Mouse (Mus musculus): ENCODE results near the gene Tecpr2. TPM values are rescaled to one million over a fixed set of nuclear protein-coding genes. Genes with fewer than 3 reads are reported as not detected.

Gene Tecpr2
- total and polyA plus RNA-seq, 2 experiments from 2014 or later, result 4.9 to 22.9 TPM

GRCm38 (mm10) chr12:110875351-110875750 lies 13.7 kb upstream of the Tecpr2 start:
- Histone ChIP-seq H3K4me1 (ENCODE audit: insufficient read depth, low read length) (no peaks in the 10 kb centered on the region), H3K27ac (ENCODE audit: low read depth, low read length) (no peak overlapping the region), H3K36me3 (ENCODE audit: insufficient read depth, low read length) (peaks cover 49% of the 10 kb centered on the region), H3K4me3 (ENCODE audit: low read depth, low read length) (no peak overlapping the region), H3K9ac (replicated peaks; ENCODE audit: low read length, poor library complexity, severe bottlenecking) (no peak overlapping the region), H3K4me2 (ENCODE audit: low read depth, low read length, poor library complexity, severe bottlenecking) (no peak overlapping the region), H3K9me3 (ENCODE audit: low read length) (no peaks in the 10 kb centered on the region), H3K27me3 (ENCODE audit: insufficient read depth, low read length) (no peaks in the 10 kb centered on the region)
- TF ChIP-seq CTCF (IDR thresholded peaks at IDR 0.05), result no peak
- WGBS, result 92% methylated on average over 2 of the region's 2 CpGs
- ATAC-seq (ENCODE audit: low FRiP score) (no peak), DNase-seq (ENCODE audit: low spot score) (no peak)

DNA sequence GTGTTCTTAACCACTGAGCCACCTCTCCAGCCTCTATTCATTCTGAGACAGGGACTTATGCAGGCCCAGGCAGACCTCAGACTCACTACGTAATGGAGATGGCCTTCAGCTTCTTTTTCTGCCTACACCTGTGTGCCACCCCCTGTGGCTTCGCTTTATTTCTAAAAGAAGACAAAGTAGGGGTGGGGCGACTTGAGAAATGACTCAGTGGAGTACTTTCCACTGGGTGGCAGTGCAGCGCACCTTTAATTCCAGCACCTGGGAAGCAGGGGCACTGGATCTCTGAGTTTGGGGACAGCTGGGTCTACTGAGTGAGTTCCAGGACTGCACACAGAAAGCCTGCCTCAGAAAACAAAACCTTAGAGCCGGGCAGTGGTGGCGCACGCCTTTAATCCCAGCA lies 6.8 kb upstream of the Tecpr2 start:
- H3K4me1 ChIP-seq (ENCODE audit: insufficient read depth, low read length), result no peaks in the 10 kb centered on the region
- H3K27me3 ChIP-seq (ENCODE audit: insufficient read depth, low read length), result no peaks in the 10 kb centered on the region
- H3K4me2 ChIP-seq (ENCODE audit: low read depth, low read length, poor library complexity, severe bottlenecking), result no peak overlapping the region
- H3K9ac ChIP-seq (replicated peaks; ENCODE audit: low read length, poor library complexity, severe bottlenecking), result no peak overlapping the region
- DNase-seq (ENCODE audit: low spot score), result no peak
- ATAC-seq (ENCODE audit: low FRiP score), result no peak
- no peak overlapping the region for H3K27ac ChIP-seq (ENCODE audit: low read depth, low read length)
- peak; percentile 26 for TF ChIP-seq CTCF (IDR thresholded peaks at IDR 0.05)
- no peak overlapping the region for H3K4me3 ChIP-seq (ENCODE audit: low read depth, low read length)
- WGBS, result 86% methylated on average over 7 of the region's 7 CpGs
- no peaks in the 10 kb centered on the region for H3K9me3 ChIP-seq (ENCODE audit: low read length)
- peaks cover 27% of the 10 kb centered on the region for H3K36me3 ChIP-seq (ENCODE audit: insufficient read depth, low read length)

GRCm38 (mm10) chr12:110885251-110885650 lies 3.8 kb upstream of the Tecpr2 start:
- 98% methylated on average over 2 of the region's 2 CpGs for WGBS
- Histone ChIP-seq H3K9ac (replicated peaks; ENCODE audit: low read length, poor library complexity, severe bottlenecking) (no peak overlapping the region), H3K4me1 (ENCODE audit: insufficient read depth, low read length) (0 out of 2 replicates have a peak, but pooled peaks cover 5% of the 10 kb centered on the region), H3K4me3 (ENCODE audit: low read depth, low read length) (no peak overlapping the region), H3K9me3 (ENCODE audit: low read length) (no peaks in the 10 kb centered on the region), H3K27me3 (ENCODE audit: insufficient read depth, low read length) (no peaks in the 10 kb centered on the region), H3K27ac (ENCODE audit: low read depth, low read length) (no peak overlapping the region), H3K4me2 (ENCODE audit: low read depth, low read length, poor library complexity, severe bottlenecking) (no peak overlapping the region), H3K36me3 (ENCODE audit: insufficient read depth, low read length) (0 out of 2 replicates have a peak, but pooled peaks cover 10% of the 10 kb centered on the region)
- TF ChIP-seq CTCF (IDR thresholded peaks at IDR 0.05), result no peak
- ATAC-seq (ENCODE audit: low FRiP score) (no peak), DNase-seq (ENCODE audit: low spot score) (no peak)

DNA sequence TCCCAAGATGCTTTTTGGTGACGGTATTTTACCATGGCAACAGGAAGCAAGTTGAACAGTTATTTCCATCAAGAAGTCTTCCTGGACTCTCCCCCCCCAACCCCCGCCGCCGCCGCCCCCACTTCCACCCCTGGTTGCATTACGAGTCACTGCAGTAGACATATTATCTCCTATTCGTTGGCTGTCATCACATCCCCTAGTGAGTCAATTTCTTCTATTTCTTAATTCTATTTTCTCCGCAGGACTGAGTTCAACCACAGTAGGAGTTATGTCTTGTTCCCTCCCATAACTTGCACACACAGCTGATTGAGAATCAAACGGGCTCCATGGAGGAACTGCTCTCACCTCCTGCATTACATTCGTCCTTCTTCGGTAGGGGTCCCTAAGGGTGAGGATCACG lies 958 bp upstream of the Tecpr2 start:
- Histone ChIP-seq H3K27ac (ENCODE audit: low read depth, low read length) (peak overlapping the region; percentile 74; the same call in 1 of the 2 replicates), H3K27me3 (ENCODE audit: insufficient read depth, low read length) (no peaks in the 10 kb centered on the region), H3K4me2 (ENCODE audit: low read depth, low read length, poor library complexity, severe bottlenecking) (peak overlapping the region; percentile 91), H3K36me3 (ENCODE audit: insufficient read depth, low read length) (0 out of 2 replicates have a peak, but pooled peaks cover 3% of the 10 kb centered on the region), H3K9ac (replicated peaks; ENCODE audit: low read length, poor library complexity, severe bottlenecking) (peak overlapping the region; percentile 64), H3K9me3 (ENCODE audit: low read length) (no peaks in the 10 kb centered on the region), H3K4me3 (ENCODE audit: low read depth, low read length) (peak overlapping the region; percentile 56), H3K4me1 (ENCODE audit: insufficient read depth, low read length) (0 out of 2 replicates have a peak, but pooled peaks cover 6% of the 10 kb centered on the region)
- ATAC-seq (ENCODE audit: low FRiP score) (no peak), DNase-seq (ENCODE audit: low spot score) (no peak)
- 46% methylated on average over 12 of the region's 12 CpGs for WGBS
- no peak for TF ChIP-seq CTCF (IDR thresholded peaks at IDR 0.05)

DNA sequence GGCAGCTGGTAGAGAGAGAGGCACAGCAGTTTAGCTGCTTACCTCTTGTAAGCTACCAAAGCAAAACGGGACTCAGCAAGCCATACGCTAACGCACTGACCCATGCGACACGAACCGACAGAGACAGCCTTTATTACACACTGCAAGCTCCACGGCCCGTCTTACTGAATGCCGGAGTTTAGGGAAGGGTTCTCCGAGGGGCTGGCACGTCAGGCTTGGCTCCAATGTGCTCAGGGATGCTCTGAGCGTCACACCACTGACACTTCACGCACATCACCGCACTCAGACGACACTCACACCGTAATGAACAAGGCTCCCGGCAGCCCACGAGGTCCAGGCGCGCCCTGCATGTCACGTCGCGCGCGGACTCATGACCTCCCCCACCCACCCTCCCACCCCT lies 458 bp upstream of the Tecpr2 start:
- Histone ChIP-seq H3K9ac (replicated peaks; ENCODE audit: low read length, poor library complexity, severe bottlenecking) (peak overlapping the region; percentile 64), H3K9me3 (ENCODE audit: low read length) (no peaks in the 10 kb centered on the region), H3K4me2 (ENCODE audit: low read depth, low read length, poor library complexity, severe bottlenecking) (peak overlapping the region; percentile 91), H3K4me1 (ENCODE audit: insufficient read depth, low read length) (0 out of 2 replicates have a peak, but pooled peaks cover 6% of the 10 kb centered on the region), H3K4me3 (ENCODE audit: low read depth, low read length) (peak overlapping the region; percentile 56), H3K27me3 (ENCODE audit: insufficient read depth, low read length) (no peaks in the 10 kb centered on the region), H3K36me3 (ENCODE audit: insufficient read depth, low read length) (0 out of 2 replicates have a peak, but pooled peaks cover 2% of the 10 kb centered on the region), H3K27ac (ENCODE audit: low read depth, low read length) (peak overlapping the region; percentile 74)
- WGBS, result 0% methylated on average over 25 of the region's 25 CpGs
- peak; percentile 76 for ATAC-seq (ENCODE audit: low FRiP score)
- TF ChIP-seq CTCF (IDR thresholded peaks at IDR 0.05), result no peak
- DNase-seq (ENCODE audit: low spot score), result peak; percentile 46

DNA sequence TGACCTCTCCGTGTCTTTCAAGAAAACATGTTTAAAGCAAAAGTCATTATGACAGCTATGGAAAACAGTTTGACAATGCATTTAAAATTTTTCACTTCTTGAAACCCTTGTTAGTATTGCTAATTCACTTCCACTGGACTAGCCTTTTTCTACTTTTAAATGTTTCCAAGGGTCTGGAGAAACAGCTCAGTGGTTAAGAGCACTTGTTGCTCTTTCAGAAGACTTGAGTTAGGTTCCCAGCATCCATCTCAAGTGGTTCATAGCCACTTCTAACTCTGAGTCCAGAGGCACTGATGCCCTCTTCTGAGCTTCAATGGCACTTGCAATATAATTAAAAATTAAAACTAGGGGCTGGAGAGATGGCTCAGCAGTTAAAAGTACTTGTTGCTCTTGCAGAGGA lies 2.8 kb downstream of the Tecpr2 start:
- no peak overlapping the region for H3K27ac ChIP-seq (ENCODE audit: low read depth, low read length)
- H3K4me2 ChIP-seq (ENCODE audit: low read depth, low read length, poor library complexity, severe bottlenecking), result no peak overlapping the region
- no peak overlapping the region for H3K9ac ChIP-seq (replicated peaks; ENCODE audit: low read length, poor library complexity, severe bottlenecking)
- no peaks in the 10 kb centered on the region for H3K36me3 ChIP-seq (ENCODE audit: insufficient read depth, low read length)
- no peaks in the 10 kb centered on the region for H3K9me3 ChIP-seq (ENCODE audit: low read length)
- TF ChIP-seq CTCF (IDR thresholded peaks at IDR 0.05), result no peak
- H3K4me3 ChIP-seq (ENCODE audit: low read depth, low read length), result no peak overlapping the region
- no peak for ATAC-seq (ENCODE audit: low FRiP score)
- H3K27me3 ChIP-seq (ENCODE audit: insufficient read depth, low read length), result no peaks in the 10 kb centered on the region
- WGBS, result 94% methylated on average over 1 of the region's 1 CpGs
- H3K4me1 ChIP-seq (ENCODE audit: insufficient read depth, low read length), result 0 out of 2 replicates have a peak, but pooled peaks cover 6% of the 10 kb centered on the region
- DNase-seq (ENCODE audit: low spot score), result no peak
